Mouse (Mus musculus) myocyte (in vitro differentiated cells): ENCODE measurements around the gene Ghrh.

ENCODE experiments used
- MAX ChIP-seq: IDR thresholded peaks from one replicate; pipeline ENCODE4 v1.6.1; 2011; ENCODE audit warnings: low read depth, mild to moderate bottlenecking, control low read depth
- POLR2A ChIP-seq: IDR thresholded peaks from one replicate; pipeline ENCODE4 v1.6.1; 2011; ENCODE audit warnings: low read depth, mild to moderate bottlenecking, control low read depth, moderate library complexity; ENCODE audit not compliant: insufficient read length
- REST ChIP-seq: IDR thresholded peaks from one replicate; pipeline ENCODE4 v1.6.1; 2011; ENCODE audit warnings: mild to moderate bottlenecking, control low read depth, moderate library complexity; ENCODE audit not compliant: insufficient read depth, insufficient read length
- USF1 ChIP-seq: IDR thresholded peaks from one replicate; pipeline ENCODE4 v1.6.1; 2011; ENCODE audit warnings: low read depth, mild to moderate bottlenecking, control low read depth, moderate library complexity

DNA sequence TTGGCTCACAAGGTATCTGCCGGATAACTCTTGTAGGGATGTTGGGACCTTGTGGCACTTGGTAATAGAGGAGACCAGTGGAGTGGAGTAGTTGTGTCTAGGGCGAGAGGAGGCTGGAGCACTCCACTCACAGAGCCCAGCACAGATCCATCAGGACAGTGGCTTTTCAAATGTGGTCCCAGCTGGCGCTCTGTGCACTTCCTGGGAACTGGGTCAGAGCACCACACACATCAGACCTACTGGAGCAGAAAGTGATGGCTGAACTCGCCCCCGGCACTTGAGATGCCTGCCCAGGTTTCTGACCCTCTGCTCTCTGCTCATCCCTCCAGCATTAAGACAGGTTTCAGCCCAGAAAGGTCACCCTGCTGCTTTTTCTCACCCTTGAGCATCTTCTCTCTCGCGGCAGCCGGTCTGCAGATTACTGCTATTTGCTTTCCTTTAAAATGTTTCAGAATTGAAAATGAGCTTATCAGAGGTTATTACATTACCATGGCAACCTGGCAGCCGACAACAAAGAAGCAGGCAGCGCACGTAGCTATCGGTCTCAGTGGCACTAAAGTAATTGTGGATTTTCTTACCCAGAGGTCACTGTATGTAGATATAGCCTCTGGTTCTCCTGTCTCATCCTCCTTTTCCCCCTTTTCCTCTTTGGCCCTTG is 1.9 kb upstream of the Ghrh start:
- no peak for TF ChIP-seq POLR2A
- TF ChIP-seq MAX, result no peak
- no peak for TF ChIP-seq REST
- TF ChIP-seq USF1, result no peak
